Mouse (Mus musculus) olfactory bulb, adult 2 months (tissue): ENCODE measurements at regions not wholly inside any gene's neighbourhood (a gene's known extent, or its start where the extent isn't known, plus 50 kb on each side); places are given as distances from the start of the nearest gene placed in this dataset.

Experiments
- CTCF ChIP-seq: fragments of 200-500 bp; IDR thresholded peaks from 2 replicates; pipeline ENCODE4 v1.5.1; 2012; ENCODE audit warnings: low read depth, mild to moderate bottlenecking, low read length, moderate library complexity; ENCODE audit not compliant: insufficient read depth
- POLR2A ChIP-seq: fragments of 200-500 bp; IDR thresholded peaks from 2 replicates; pipeline ENCODE4 v1.6.1; 2012; ENCODE audit warnings: mild to moderate bottlenecking, low read depth, low read length, moderate library complexity; ENCODE audit not compliant: insufficient read depth

DNA sequence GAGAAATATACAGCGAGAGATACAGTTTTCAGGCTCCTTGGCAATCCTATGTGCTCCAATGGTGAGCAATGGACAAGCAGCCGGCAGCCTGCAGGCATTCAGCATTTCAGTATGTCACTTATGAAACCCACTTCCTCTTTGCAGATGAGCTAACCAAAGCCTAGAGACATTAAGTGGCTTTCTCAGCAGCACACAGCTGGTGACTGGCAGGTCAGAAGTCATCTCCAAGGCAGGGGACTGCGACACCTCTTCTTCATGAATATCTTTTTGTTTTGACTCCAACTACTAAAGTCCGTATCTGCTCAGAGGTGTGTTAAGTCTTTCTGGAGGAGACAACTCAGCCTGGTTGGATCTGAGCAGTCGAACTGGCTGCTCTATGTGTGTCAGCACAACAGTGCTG, 528.8 kb upstream of the Kdm8 start:
- TF ChIP-seq POLR2A = no peak
- TF ChIP-seq CTCF = no peak
